8 mouse cellular contexts compared by ENCODE assay signal in the genomic region with DNA sequence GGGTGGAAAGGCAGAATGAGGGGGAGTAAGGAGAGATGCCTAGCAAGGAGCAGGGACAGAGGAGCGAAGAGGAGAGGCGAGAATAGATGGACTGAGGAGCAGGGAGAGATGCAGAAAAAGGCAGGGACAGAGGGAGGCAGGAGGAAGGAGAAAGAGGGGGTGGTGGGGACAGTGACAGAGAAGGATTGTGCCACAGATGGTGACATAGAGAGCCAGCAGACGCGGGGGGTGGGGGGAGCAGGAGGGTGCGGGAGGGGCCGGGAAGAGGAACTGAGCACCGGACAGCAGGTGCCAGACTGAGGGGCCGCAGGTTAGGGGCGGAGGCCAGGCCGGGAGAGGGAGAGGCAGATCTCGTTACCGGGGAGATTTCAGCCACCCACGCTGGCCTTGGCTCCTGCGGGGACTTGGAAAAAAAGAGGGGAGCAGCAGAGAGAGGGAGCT. TPM values are rescaled to one million over a fixed set of nuclear protein-coding genes. Genes with fewer than 3 reads are reported as not detected.
DNase-seq lines count a peak whose midpoint lies in the region; ATAC-seq lines count a peak whose summit lies in the region.

A gene (minus strand): TSS at position 125 of the 441 bp plus-strand sequence.

- peak; percentile 69 for DNase-seq in A20 (ENCODE audit: low read depth, low spot score)
- DNase-seq in adrenal gland, postnatal 36 days = peak; percentile 64 to 72
- no peak for DNase-seq in spleen, postnatal 4 days (ENCODE audit: low spot score in 2 of 2)
- DNase-seq in yolk sac, embryonic 10.5 days (ENCODE audit: low spot score) = no peak
- no peak for DNase-seq in lung, postnatal 36 days
- DNase-seq in gastrocnemius, adult 18-20 months (ENCODE audit: low spot score) = no peak

- ATAC-seq in granulocyte monocyte progenitor cell, adult 5-6 weeks (replicated peaks; ENCODE audit: poor library complexity, severe bottlenecking) = peak; percentile 48
- ATAC-seq in megakaryocyte progenitor cell, adult 5-6 weeks (replicated peaks; ENCODE audit: poor library complexity) = 0 out of 2 replicates have a peak, but pooled peaks have one; percentile 24

RNA-seq across cellular contexts. Expression of the gene that starts here (rescaled TPM):
- total RNA-seq in adrenal gland, postnatal 36 days (2021) = under 1 TPM; 0.30 to 0.70 TPM
- total RNA-seq in granulocyte monocyte progenitor cell, adult 5-6 weeks (2014; fragmentation: Nextera tagmentation) = not detected in 2 replicates
- total RNA-seq in granulocyte monocyte progenitor cell, adult 5-6 weeks (2017) = not detected in 2 replicates
- total RNA-seq in megakaryocyte progenitor cell, adult 5-6 weeks (2015) = not detected in 2 replicates
- total RNA-seq in megakaryocyte progenitor cell, adult 5-6 weeks (2017) = not detected in 2 replicates
- total RNA-seq in gastrocnemius, adult 18-20 months (2021) = not detected

Comparison
In these comparisons a context has a peak if more than half of its experiments do, and no peak if none do; other contexts are left out.
1. Peak in DNase-seq in adrenal gland, postnatal 36 days; RNA of the gene not detected or under 1 TPM.
2. Peak in ATAC-seq in granulocyte monocyte progenitor cell, adult 5-6 weeks; RNA of the gene not detected or under 1 TPM.
3. Peak in ATAC-seq in megakaryocyte progenitor cell, adult 5-6 weeks; RNA of the gene not detected or under 1 TPM.